Comparison of ENCODE assay signal across 16 mouse cellular contexts in the genomic region with DNA sequence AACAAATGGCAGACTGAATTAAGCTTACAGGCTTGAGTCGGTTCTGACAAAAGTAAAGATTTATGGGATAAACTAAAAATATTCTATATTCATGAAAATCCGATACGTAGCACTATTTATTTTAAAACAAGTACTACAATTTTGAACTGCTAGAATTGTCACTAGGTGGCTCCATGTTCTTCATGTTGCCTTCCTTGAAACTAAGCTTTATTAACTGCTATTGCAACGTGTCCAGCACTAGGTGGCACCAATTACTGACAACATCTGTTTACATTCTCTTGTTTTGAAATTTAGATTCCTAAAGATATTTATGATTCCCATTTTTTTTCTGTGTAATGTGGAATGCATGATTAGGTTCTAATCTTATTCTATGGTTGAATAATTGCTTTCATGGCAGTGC.
A peak's percentile ranks its signal among the peaks of the same experiment; 100 is the strongest.
DNase-seq lines count a peak whose midpoint lies in the region; ATAC-seq and TF ChIP-seq lines count a peak whose summit lies in the region.
"Had no signal": no experiment of that assay in that cellular context is flagged by ENCODE, and none has a peak within 500 bp of the region (broad histone marks: within the 10 kb centered on the region; RNA-seq: fewer than 3 reads in every experiment).

No protein-coding gene starts in this region.

- H3K4me2 ChIP-seq in hindbrain, embryonic 14.5 days (replicated peaks) = no peak overlapping the region
- no peak overlapping the region for H3K4me2 ChIP-seq in hindbrain, embryonic 11.5 days (replicated peaks; ENCODE audit: low read depth, low read length)
- H3K4me2 ChIP-seq in lung, postnatal 0 days (replicated peaks; ENCODE audit: low read depth, low read length) = no peak overlapping the region
- H3K4me2 ChIP-seq: heart, embryonic 13.5 days; hindbrain, embryonic 15.5 days had no signal

- H3K27ac ChIP-seq in hindbrain, embryonic 14.5 days = no peak overlapping the region
- H3K27ac ChIP-seq in hindbrain, embryonic 11.5 days (ENCODE audit: low read depth, low read length) = no peak overlapping the region
- H3K27ac ChIP-seq in lung, postnatal 0 days (ENCODE audit: low read length) = no peak overlapping the region
- H3K27ac ChIP-seq: heart, embryonic 13.5 days; hindbrain, embryonic 15.5 days; liver, embryonic 14.5 days had no signal

- TF ChIP-seq CTCF in lung, postnatal 0 days (IDR thresholded peaks at IDR 0.05) = 0 out of 2 replicates have a peak, but pooled peaks have one; percentile 12

- H3K36me3 ChIP-seq in hindbrain, embryonic 14.5 days (replicated peaks; ENCODE audit: control insufficient read depth, insufficient read depth) = no peaks in the 10 kb centered on the region
- H3K36me3 ChIP-seq in hindbrain, embryonic 11.5 days (ENCODE audit: control insufficient read depth, insufficient read depth, low read length) = no peaks in the 10 kb centered on the region
- no peaks in the 10 kb centered on the region for H3K36me3 ChIP-seq in lung, postnatal 0 days (ENCODE audit: insufficient read depth, low read length)
- H3K36me3 ChIP-seq: heart, embryonic 13.5 days; hindbrain, embryonic 15.5 days had no signal

- H3K9ac ChIP-seq in hindbrain, embryonic 14.5 days = no peak overlapping the region
- H3K9ac ChIP-seq in hindbrain, embryonic 11.5 days (ENCODE audit: low read depth, low read length) = no peak overlapping the region
- no peak overlapping the region for H3K9ac ChIP-seq in lung, postnatal 0 days (replicated peaks; ENCODE audit: low read depth)
- H3K9ac ChIP-seq: heart, embryonic 13.5 days; hindbrain, embryonic 15.5 days; liver, embryonic 14.5 days had no signal

- DNase-seq in cerebellum, adult 8-10 months = peak; percentile 1
- DNase-seq in cerebellum, postnatal 36 days = no peak
- peak; percentile 39 for DNase-seq in hindbrain, embryonic 14.5 days (ENCODE audit: low spot score)
- DNase-seq in hindbrain, embryonic 11.5 days (ENCODE audit: low spot score) = no peak
- peak; percentile 5 for DNase-seq in lung, postnatal 0 days (ENCODE audit: low spot score)
- DNase-seq in lung, postnatal 4 days = no peak
- DNase-seq in ZHBTc4 (ENCODE audit: low read depth, low spot score) (peak; percentile 6), MN1 (ENCODE audit: low spot score) (no peak)
- DNase-seq: B cell, adult 2 months; cerebellum, postnatal 25 days; kidney, postnatal 25 days; right cerebral cortex, adult 18-20 months; thymus, postnatal 14 days had no signal

- ATAC-seq in hindbrain, embryonic 14.5 days (ENCODE audit: low FRiP score) = no peak
- no peak for ATAC-seq in hindbrain, embryonic 11.5 days (ENCODE audit: low FRiP score)
- no peak for ATAC-seq in lung, postnatal 0 days

- TF ChIP-seq EP300 in lung, postnatal 0 days (IDR thresholded peaks at IDR 0.05) = no peak

- H3K4me1 ChIP-seq in hindbrain, embryonic 14.5 days (replicated peaks; ENCODE audit: control insufficient read depth, insufficient read depth, low read length) = no peaks in the 10 kb centered on the region
- no peaks in the 10 kb centered on the region for H3K4me1 ChIP-seq in hindbrain, embryonic 11.5 days (replicated peaks; ENCODE audit: control insufficient read depth, insufficient read depth, low read length)
- H3K4me1 ChIP-seq in lung, postnatal 0 days (ENCODE audit: insufficient read depth, low read depth, low read length) = no peaks in the 10 kb centered on the region
- H3K4me1 ChIP-seq: heart, embryonic 13.5 days; hindbrain, embryonic 15.5 days had no signal

- no peak overlapping the region for H3K4me3 ChIP-seq in hindbrain, embryonic 14.5 days (replicated peaks; ENCODE audit: low read length)
- no peak overlapping the region for H3K4me3 ChIP-seq in hindbrain, embryonic 11.5 days (ENCODE audit: low read depth, low read length)
- no peak overlapping the region for H3K4me3 ChIP-seq in lung, postnatal 0 days (ENCODE audit: low read depth, low read length)
- H3K4me3 ChIP-seq: heart, embryonic 13.5 days; hindbrain, embryonic 15.5 days had no signal

- H3K27me3 ChIP-seq in hindbrain, embryonic 14.5 days (ENCODE audit: control insufficient read depth, insufficient read depth, low read length) = no peaks in the 10 kb centered on the region
- H3K27me3 ChIP-seq in hindbrain, embryonic 11.5 days (ENCODE audit: control insufficient read depth, insufficient read depth, low read length) = no peaks in the 10 kb centered on the region
- H3K27me3 ChIP-seq in lung, postnatal 0 days (replicated peaks; ENCODE audit: insufficient read depth, low read length) = no peaks in the 10 kb centered on the region
- H3K27me3 ChIP-seq: heart, embryonic 13.5 days; hindbrain, embryonic 15.5 days had no signal

- H3K9me3 ChIP-seq in hindbrain, embryonic 14.5 days (ENCODE audit: control insufficient read depth, low read length) = no peaks in the 10 kb centered on the region
- no peaks in the 10 kb centered on the region for H3K9me3 ChIP-seq in hindbrain, embryonic 11.5 days (ENCODE audit: control insufficient read depth, low read length)
- H3K9me3 ChIP-seq in lung, postnatal 0 days (ENCODE audit: low read length) = no peaks in the 10 kb centered on the region
- H3K9me3 ChIP-seq: heart, embryonic 13.5 days; hindbrain, embryonic 15.5 days had no signal

- WGBS in hindbrain, embryonic 14.5 days = 71% methylated on average over 4 of the region's 4 CpGs
- 64% methylated on average over 4 of the region's 4 CpGs for WGBS in hindbrain, embryonic 11.5 days
- 66% methylated on average over 4 of the region's 4 CpGs for WGBS in lung, postnatal 0 days

Comparison
In these comparisons a context has a peak if more than half of its experiments do, and no peak if none do; other contexts are left out.
1. DNase-seq: peak in cerebellum, adult 8-10 months (single experiment), hindbrain, embryonic 14.5 days (single experiment), lung, postnatal 0 days (single experiment) and ZHBTc4 (single experiment); none in cerebellum, postnatal 36 days (0 of 2), hindbrain, embryonic 11.5 days (single experiment), lung, postnatal 4 days (0 of 2) and MN1 (single experiment).